Mouse (Mus musculus): ENCODE results near the gene Gprin1.

- TF ChIP-seq EP300 (IDR thresholded peaks at IDR 0.05; ENCODE audit: low read depth) = no peak
- TF ChIP-seq CTCF (IDR thresholded peaks at IDR 0.05; ENCODE audit: low read depth) = no peak
These were observed 2.8 kb downstream of the Gprin1 start for GRCm38 (mm10) chr13:54746896-54747295.
